Mouse (Mus musculus) adrenal gland (tissue): ENCODE measurements around the gene Arhgap44.

Experiments used
- intact Hi-C: fragments of 180-260 bp; cut with DNase I; formaldehyde crosslinking; loops from one replicate; pipeline ENCODE4 v1.15.1; 2025

The Arhgap44 gene

DNA sequence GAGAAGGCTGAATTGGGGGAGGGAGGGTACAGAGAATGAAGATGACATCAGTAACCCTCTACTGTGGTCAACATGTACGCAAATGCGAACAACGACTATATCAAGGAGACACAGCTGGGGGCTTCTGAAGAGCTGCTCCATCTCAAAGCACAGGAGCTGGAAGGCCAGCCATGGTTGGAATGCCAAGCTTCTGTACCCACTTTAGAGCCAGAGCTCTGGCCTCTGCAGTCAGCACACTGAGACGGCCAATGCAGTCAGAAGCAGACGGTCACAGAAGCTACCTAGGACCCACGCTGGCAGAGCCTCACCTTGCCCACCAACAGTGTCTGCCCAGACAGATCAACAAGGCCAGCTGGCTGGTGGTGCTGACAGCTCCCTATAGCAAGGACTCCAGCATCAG lies 73.5 kb downstream of the Arhgap44 start:
- intact Hi-C loops, result loop anchor here (5.0 kb wide), 1 partner anchor 593 kb away; no protein-coding TSS in a partner anchor

DNA sequence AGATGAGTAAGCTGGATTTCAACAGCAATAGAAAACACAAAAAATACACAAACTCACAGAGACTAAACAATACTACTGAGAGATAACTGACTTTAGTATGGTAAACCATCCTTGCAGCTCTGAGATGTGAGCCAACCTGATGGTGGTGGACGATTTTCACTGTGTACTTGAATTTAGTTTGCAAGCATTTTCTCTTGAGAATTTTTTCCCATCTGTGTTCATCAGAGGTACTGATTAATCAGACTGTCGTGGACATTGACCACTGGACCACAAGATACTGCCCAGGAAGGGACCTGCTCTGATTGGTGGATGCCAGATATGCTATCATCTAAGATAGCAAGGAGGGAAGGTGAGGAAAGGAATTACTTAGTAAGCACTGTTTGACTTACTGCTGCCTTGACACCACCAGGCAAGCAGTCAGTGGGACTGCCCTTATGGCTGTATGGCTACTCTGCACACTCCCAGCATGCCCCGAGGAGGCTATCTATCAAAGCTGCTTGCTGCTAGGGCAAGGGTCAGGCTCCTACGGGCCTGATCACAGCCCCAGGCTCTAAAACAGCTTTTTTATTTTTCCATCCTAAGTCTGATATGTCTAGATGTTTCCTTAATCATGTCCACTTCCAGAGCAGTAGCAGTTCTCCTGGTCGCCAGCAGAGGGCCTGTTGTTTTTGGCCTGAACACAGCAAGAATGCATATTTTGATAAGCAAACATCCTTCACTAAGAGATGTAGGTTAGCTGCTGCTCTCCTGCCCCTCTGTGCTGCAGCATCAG lies 74.1 kb downstream of the Arhgap44 start:
- intact Hi-C loops, result loop anchor here (5.0 kb wide), 1 partner anchor 594 kb away; no protein-coding TSS in a partner anchor

DNA sequence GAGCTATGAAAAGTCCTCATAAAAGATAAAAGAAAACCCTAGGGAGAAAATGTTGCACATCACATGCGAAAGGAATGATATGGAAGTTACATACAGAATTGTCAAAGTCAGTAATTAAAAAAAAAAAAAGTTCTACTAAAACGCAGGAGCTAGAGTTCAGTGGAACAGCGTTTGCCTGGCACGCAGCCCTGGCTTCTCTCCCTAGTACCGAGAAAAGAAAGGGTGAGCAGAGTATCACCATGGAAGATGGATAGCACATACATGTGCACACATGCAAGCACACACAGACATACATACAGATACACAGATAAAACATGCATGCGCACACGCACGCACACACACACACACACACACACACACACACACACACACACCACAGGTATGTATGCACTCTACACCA lies 82.0 kb downstream of the Arhgap44 start:
- intact Hi-C loops, result no loop called here

- intact Hi-C loops, result no loop called here
Observed at GRCm38 (mm10) chr11:65080274-65080673, 82.5 kb downstream of the Arhgap44 start.

GRCm38 (mm10) chr11:65069609-65070008 lies 93.2 kb downstream of the Arhgap44 start:
- intact Hi-C loops, result no loop called here

GRCm38 (mm10) chr11:65069051-65069450 lies 93.7 kb downstream of the Arhgap44 start:
- intact Hi-C loops, result no loop called here

GRCm38 (mm10) chr11:65065201-65065600 lies 97.6 kb downstream of the Arhgap44 start:
- intact Hi-C loops, result no loop called here

GRCm38 (mm10) chr11:65061437-65061836 lies 101.3 kb downstream of the Arhgap44 start:
- intact Hi-C loops, result no loop called here

GRCm38 (mm10) chr11:65059531-65059930 lies 103.2 kb downstream of the Arhgap44 start:
- intact Hi-C loops, result no loop called here

- intact Hi-C loops, result no loop called here
Observed at GRCm38 (mm10) chr11:65058224-65058908, 104.4 kb downstream of the Arhgap44 start.

- intact Hi-C loops, result no loop called here
Observed at GRCm38 (mm10) chr11:65055596-65055995, 107.2 kb downstream of the Arhgap44 start.

- intact Hi-C loops, result no loop called here
Observed at GRCm38 (mm10) chr11:65054216-65054615, 108.5 kb downstream of the Arhgap44 start.

DNA sequence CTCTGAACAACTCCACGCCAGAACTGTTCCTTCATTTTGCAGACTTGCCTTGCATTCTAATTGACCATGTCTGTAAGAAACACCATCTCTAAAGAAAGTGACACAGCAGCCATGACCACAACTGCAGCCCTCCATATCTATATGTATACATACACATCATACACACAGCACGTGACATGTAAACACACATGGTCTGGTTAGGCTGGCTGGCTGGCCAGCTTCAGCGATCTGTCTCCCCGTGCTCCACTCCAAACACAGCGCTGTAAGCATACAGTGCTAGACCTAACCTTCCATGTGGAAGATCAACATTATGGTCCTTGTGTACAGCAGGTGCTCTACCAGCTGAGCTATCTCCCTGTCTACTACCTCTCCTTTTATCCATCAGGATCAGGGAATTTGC lies 111.9 kb downstream of the Arhgap44 start:
- intact Hi-C loops, result no loop called here

GRCm38 (mm10) chr11:65049090-65049489 lies 113.7 kb downstream of the Arhgap44 start:
- intact Hi-C loops, result no loop called here

DNA sequence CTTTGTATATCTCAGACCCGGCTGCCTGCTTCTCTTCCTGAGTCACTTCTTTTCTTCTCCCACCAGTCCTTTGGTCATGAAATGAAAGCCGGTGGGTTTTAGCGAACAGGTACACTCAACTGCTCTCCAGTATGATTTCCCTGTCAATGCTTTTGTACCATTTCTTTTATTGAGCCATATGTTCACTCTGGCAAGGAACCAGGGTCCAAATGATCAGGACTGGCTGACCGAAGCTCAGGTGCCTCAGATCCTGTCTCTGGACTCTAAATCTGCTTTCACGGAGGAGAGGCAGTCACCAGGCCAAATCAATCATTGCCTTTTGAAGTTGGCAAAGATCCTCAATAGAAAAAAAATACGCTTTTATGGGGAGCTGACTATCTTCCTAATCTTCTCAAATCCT lies 122.2 kb downstream of the Arhgap44 start:
- intact Hi-C loops, result no loop called here

DNA sequence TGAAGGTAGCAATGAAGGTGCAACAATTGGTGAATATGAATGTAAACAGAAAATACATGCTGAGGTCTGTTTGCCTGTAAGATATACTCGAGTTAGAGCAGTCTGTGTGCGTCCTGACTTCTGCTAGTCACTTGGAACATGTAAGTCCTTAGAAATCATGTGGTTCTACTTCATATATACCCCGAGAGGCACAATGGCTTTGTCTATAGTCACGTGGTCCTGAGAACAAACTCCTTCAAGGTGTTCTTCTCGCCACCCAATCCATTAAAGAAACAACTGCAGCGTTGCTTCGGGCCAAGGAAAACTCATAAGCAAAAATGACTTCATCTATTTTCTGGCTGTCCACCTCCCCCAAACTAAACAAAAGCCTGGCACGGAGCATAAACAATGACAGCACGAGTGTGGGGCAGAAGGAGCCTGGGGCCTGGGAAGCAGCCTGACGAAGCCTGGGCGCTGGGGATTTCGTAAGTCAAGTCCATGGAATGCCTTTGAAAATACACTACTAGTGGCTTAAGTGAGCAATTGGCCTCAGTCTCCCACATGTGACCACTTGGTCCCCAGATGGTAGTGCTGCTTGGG lies 123.2 kb downstream of the Arhgap44 start:
- intact Hi-C loops, result no loop called here

DNA sequence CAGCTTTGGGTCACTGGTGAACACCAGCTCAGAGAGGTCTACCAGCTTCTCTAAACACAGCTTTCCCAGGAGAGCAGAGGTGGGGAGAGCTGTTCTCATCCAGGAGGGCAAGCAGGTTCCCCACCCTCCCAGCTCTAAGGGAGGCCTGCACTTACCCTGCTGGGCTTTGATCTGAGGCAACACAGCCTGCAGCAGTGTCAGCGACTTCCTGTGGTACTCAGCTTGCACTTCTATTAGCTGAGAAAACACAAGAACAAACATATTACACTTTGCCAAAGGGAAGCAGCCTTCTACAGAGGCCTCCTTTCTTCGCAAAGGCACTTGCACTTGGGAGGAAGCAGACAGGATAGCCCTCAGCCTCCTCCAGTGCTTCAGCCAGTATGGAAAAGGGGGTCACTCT lies 123.8 kb downstream of the Arhgap44 start:
- intact Hi-C loops, result no loop called here

- intact Hi-C loops, result no loop called here
Observed at GRCm38 (mm10) chr11:65032221-65032620, 130.5 kb downstream of the Arhgap44 start.

DNA sequence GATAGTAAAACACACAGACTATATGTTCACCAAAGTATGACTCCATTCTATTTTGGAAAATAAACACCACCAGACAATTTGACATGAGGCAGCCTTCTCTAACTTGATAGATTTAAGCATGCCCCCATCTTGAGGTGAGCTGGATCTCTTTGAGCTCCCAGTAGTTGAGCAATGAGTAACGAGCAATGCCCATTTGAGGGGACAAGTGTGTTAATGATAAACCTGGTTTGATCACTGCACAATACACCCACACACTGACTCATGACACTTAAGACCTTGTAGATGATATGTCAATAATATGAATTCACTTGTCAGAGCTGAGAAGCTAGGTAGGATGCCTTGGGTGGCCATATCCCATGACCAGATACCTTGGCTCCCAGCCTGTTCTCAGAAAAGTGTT lies 132.6 kb downstream of the Arhgap44 start:
- intact Hi-C loops, result no loop called here

- intact Hi-C loops, result no loop called here
Observed at GRCm38 (mm10) chr11:65028049-65028448, 134.7 kb downstream of the Arhgap44 start.

GRCm38 (mm10) chr11:65022771-65023170 lies 140.0 kb downstream of the Arhgap44 start:
- intact Hi-C loops, result no loop called here

DNA sequence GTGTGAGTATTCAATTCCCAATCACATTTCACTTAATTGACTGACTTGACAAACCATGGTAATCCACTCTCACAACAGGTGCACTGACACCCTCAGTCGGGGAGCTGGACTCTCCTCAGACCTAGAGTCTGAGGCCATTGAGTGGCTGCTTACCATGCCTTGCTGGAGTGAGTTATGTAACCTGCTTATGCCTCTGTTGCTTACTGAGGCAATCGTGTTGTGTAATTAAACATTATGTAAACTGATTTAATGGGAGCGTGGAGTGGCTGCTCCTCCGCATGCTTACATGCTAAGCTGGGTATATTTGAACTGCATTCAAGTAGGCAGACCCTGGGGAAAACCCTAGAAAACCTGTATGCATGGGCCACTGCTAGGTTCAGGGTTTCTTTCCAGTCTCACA lies 142.0 kb downstream of the Arhgap44 start:
- intact Hi-C loops, result no loop called here
